In the genomic region with DNA sequence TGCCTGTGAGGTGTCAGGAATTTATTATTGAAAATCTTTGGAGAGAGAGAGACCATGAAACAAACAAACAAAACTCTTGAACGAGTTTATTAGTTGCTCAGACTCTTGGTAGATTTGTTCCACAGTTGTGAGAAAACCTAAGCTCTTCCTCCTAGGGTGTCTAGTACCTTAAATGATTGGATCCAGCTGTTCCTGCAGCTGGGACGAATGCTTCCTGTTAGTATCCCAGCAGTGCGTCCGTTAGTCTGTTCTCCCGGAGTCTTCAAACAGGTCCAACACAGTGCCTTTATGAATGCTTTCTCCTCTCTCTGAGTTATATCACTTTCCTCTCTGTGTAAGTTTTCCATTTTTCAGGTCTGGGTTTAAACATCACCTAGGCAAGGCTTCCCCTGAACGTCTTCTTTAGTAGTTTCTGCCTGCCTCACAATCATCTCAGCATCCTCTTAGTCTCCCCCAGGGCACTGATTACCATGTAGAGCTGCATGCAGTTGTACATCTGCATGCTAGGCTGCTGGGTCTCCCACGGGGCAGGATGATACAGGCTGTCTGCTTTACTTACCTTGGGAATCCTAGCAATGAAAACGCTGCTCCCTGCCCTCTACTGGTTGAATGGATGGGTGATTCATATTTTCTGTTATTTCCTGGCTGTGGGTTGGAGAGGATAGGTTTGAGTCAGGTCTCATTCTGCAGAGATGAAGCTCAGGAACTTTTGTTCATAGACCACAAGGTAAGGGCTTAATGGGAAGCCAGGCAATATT, we compare ENCODE assay signal across 10 mouse cellular contexts.
A peak's percentile ranks its signal among the peaks of the same experiment; 100 is the strongest.
DNase-seq lines count a peak whose midpoint lies in the region; ATAC-seq and TF ChIP-seq lines count a peak whose summit lies in the region.
"Had no signal": no experiment of that assay in that cellular context is flagged by ENCODE, and none has a peak within 500 bp of the region (broad histone marks: within the 10 kb centered on the region; RNA-seq: fewer than 3 reads in every experiment).

No protein-coding gene starts in this region.

- TF ChIP-seq CTCF in layer of hippocampus, adult 2 months (conservative IDR thresholded peaks at IDR 0.05), result peak; percentile 69

- 0 out of 2 replicates have a peak overlapping the region, but pooled peaks have one; percentile 9 for H3K4me2 ChIP-seq in limb, embryonic 13.5 days (replicated peaks)
- H3K4me2 ChIP-seq in forebrain, embryonic 12.5 days, result no peak overlapping the region
- H3K4me2 ChIP-seq: heart, embryonic 15.5 days; liver, embryonic 13.5 days had no signal

- H3K27me3 ChIP-seq in limb, embryonic 13.5 days, result no peaks in the 10 kb centered on the region
- H3K27me3 ChIP-seq in forebrain, embryonic 12.5 days, result no peaks in the 10 kb centered on the region
- H3K27me3 ChIP-seq: heart, embryonic 15.5 days; liver, embryonic 13.5 days had no signal

- no peaks in the 10 kb centered on the region for H3K36me3 ChIP-seq in limb, embryonic 13.5 days
- no peaks in the 10 kb centered on the region for H3K36me3 ChIP-seq in forebrain, embryonic 12.5 days (replicated peaks)
- H3K36me3 ChIP-seq: heart, embryonic 15.5 days; liver, embryonic 13.5 days had no signal

- WGBS in limb, embryonic 13.5 days, result 15% methylated on average over 8 of the region's 8 CpGs
- 60% methylated on average over 8 of the region's 8 CpGs for WGBS in forebrain, embryonic 12.5 days

- no peaks in the 10 kb centered on the region for H3K9me3 ChIP-seq in limb, embryonic 13.5 days
- no peaks in the 10 kb centered on the region for H3K9me3 ChIP-seq in forebrain, embryonic 12.5 days
- H3K9me3 ChIP-seq: heart, embryonic 15.5 days; liver, embryonic 13.5 days had no signal

- H3K4me3 ChIP-seq in layer of hippocampus, adult 2 months, result no peak overlapping the region
- H3K4me3 ChIP-seq in limb, embryonic 13.5 days, result no peak overlapping the region
- no peak overlapping the region for H3K4me3 ChIP-seq in forebrain, embryonic 12.5 days (replicated peaks)
- H3K4me3 ChIP-seq: heart, embryonic 15.5 days; liver, embryonic 13.5 days had no signal

- DNase-seq in frontal cortex, postnatal 14 days (ENCODE audit: low spot score in 2 of 2), result no peak
- DNase-seq in layer of hippocampus, adult 2 months (ENCODE audit: low spot score in 2 of 2), result no peak
- DNase-seq in layer of hippocampus, postnatal 14 days (ENCODE audit: low spot score in 2 of 2), result no peak
- DNase-seq in embryo, embryonic 10.5 days (ENCODE audit: low spot score), result peak; percentile 33
- no peak for DNase-seq in thymus, postnatal 25 days
- DNase-seq: liver, embryonic 13.5 days had no signal

- peak; percentile 39; the same call in 1 of the 2 replicates for ATAC-seq in frontal cortex, adult (ENCODE audit: low TSS enrichment)
- ATAC-seq in limb, embryonic 13.5 days (ENCODE audit: low FRiP score, low read depth), result no peak
- ATAC-seq in forebrain, embryonic 12.5 days (ENCODE audit: low FRiP score), result no peak

- no peak overlapping the region for H3K9ac ChIP-seq in limb, embryonic 13.5 days
- H3K9ac ChIP-seq in forebrain, embryonic 12.5 days, result no peak overlapping the region
- H3K9ac ChIP-seq: heart, embryonic 15.5 days; liver, embryonic 13.5 days had no signal

- peaks cover 37% of the 10 kb centered on the region for H3K4me1 ChIP-seq in limb, embryonic 13.5 days
- peaks cover 11% of the 10 kb centered on the region for H3K4me1 ChIP-seq in forebrain, embryonic 12.5 days
- H3K4me1 ChIP-seq: heart, embryonic 15.5 days had no signal

- peak overlapping the region; percentile 8; the same call in 1 of the 2 replicates for H3K27ac ChIP-seq in layer of hippocampus, adult 2 months
- no peak overlapping the region for H3K27ac ChIP-seq in limb, embryonic 13.5 days
- no peak overlapping the region for H3K27ac ChIP-seq in forebrain, embryonic 12.5 days
- H3K27ac ChIP-seq: heart, embryonic 15.5 days; liver, embryonic 13.5 days had no signal
